Mouse (Mus musculus) T-helper 17 cell (primary cell): Measurements from ENCODE around the gene Wnt9b.

Experiments
- in situ Hi-C, 2 experiments: fragments of 300-600 bp; cut with MboI, MseI; formaldehyde crosslinking; loops; 1 replicate in 1 of 2; 2 replicates in 1 of 2; pipeline ENCODE4 v1.15.1; 2025; ENCODE audit warnings: high pct_unique_total_duplicates in 2 of 2

Wnt9b gene

GRCm38 (mm10) chr11:103686706-103687105 lies 62.9 kb downstream of the Wnt9b start:
- in situ Hi-C loops: no loop called here

DNA sequence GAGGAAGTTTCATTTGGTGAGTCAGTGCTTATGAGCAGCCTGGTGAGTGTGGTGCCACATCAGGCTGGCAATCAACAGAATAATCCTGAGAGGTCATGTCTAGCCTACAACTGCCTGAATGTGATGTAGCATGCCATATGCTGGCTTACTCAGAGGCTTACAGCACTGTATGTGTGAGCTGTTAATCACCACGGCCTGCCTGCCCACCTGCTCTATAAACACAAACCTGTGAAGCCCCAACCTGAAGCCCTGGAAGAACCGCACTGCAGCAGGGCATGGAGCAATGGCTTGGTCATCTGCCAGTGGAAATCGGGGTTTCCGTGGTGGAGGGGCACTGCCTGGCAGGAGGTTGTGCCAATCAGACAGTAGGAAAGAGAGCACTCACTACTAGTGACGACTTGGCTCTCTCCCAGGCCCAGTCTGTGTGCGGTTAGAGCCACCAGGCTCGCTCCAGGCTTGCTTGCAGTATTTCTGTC lies 64.3 kb downstream of the Wnt9b start:
- in situ Hi-C loops: no loop called here

GRCm38 (mm10) chr11:103683667-103684334 lies 65.8 kb downstream of the Wnt9b start:
- in situ Hi-C loops: no loop called here
